Mouse (Mus musculus) heart, postnatal 0 days (tissue): ENCODE data around the gene Ift52.
A peak's percentile ranks its signal among the peaks of the same experiment; 100 is the strongest.

Experiments used
- CTCF ChIP-seq: IDR thresholded peaks from 2 replicates; pipeline ENCODE4 v1.5.1; 2016; ENCODE audit warnings: antibody characterized with exemption, control low read depth, low read depth
- EP300 ChIP-seq: IDR thresholded peaks from 2 replicates; pipeline ENCODE4 v1.6.1; 2016; ENCODE audit warnings: antibody characterized with exemption, low read depth

- TF ChIP-seq CTCF (peak; percentile 87), EP300 (no peak)
Observed at GRCm38 (mm10) chr2:162968357-162968756, 48.8 kb upstream of the Ift52 start.
